Mouse (Mus musculus) embryonic facial prominence, embryonic 11.5 days (tissue): ENCODE data around the gene Lsamp. TPM values are rescaled to one million over a fixed set of nuclear protein-coding genes. Genes with fewer than 3 reads are reported as not detected.

Experiments used
- ATAC-seq: fragments of 200-750 bp; cut with Nextera tagmentation; replicated peaks from 2 replicates; pipeline ENCODE4 v1.8.0; 2017; ENCODE audit warnings: low read depth; ENCODE audit not compliant: insufficient number of reproducible peaks, low FRiP score, low TSS enrichment
- DNase-seq: peaks from one replicate; pipeline ENCODE4 v3.0.0-alpha.2; 2015; ENCODE audit warnings: low spot score
- H3K27ac ChIP-seq: fragments of 300-500 bp; sonication (generic); replicated peaks from 2 replicates; pipeline ENCODE4 v1.5.1; 2014; ENCODE audit warnings: mild to moderate bottlenecking, low read depth, low read length, control low read depth
- H3K27me3 ChIP-seq: fragments of 300-500 bp; sonication (generic); 2 replicates; pipeline ENCODE4 v1.6.1; 2014; ENCODE audit warnings: mild to moderate bottlenecking, low read length, moderate library complexity, mixed read lengths; ENCODE audit not compliant: control insufficient read depth, insufficient read depth
- H3K36me3 ChIP-seq: fragments of 300-500 bp; sonication (generic); replicated peaks from 2 replicates; pipeline ENCODE4 v1.6.1; 2014; ENCODE audit warnings: low read depth, mild to moderate bottlenecking, low read length, moderate library complexity, mixed read lengths; ENCODE audit not compliant: control insufficient read depth, insufficient read depth
- H3K4me1 ChIP-seq: fragments of 300-500 bp; sonication (generic); 2 replicates; pipeline ENCODE4 v1.6.1; 2014; ENCODE audit warnings: low read length, mixed read lengths; ENCODE audit not compliant: control insufficient read depth, insufficient read depth
- H3K4me2 ChIP-seq: fragments of 300-500 bp; sonication (generic); 2 replicates; pipeline ENCODE4 v1.6.1; 2014; ENCODE audit warnings: low read depth, mild to moderate bottlenecking, control low read depth, low read length, moderate library complexity
- H3K4me3 ChIP-seq: fragments of 300-500 bp; sonication (generic); 2 replicates; pipeline ENCODE4 v1.5.1; 2014; ENCODE audit warnings: low read depth, low read length, control low read depth
- H3K9ac ChIP-seq: fragments of 300-500 bp; sonication (generic); replicated peaks from 2 replicates; pipeline ENCODE4 v1.6.1; 2014; ENCODE audit warnings: mild to moderate bottlenecking, control low read depth, low read length
- H3K9me3 ChIP-seq: fragments of 300-500 bp; sonication (generic); replicated peaks from 2 replicates; pipeline ENCODE4 v1.6.1; 2016; ENCODE audit warnings: mild to moderate bottlenecking, low read length, inconsistent platforms, mixed read lengths; ENCODE audit not compliant: control insufficient read depth
- WGBS: fragments of 180-500 bp; shearing (Covaris S2); extraction: QIAGEN DNeasy Blood & Tissue Kit; methylation state at CpG from one replicate; pipeline ENCODE4 v1.1.7; 2014; 5-methylcytosine and 5-hydroxymethylcytosine counted together
- polyA plus RNA-seq: library from polyadenylated mRNA; unstranded; fragments of >200 nt; fragmentation: Nextera tagmentation; extraction: Ambion mirVana; gene quantifications from 2 replicates; pipeline ENCODE4 v1.2.1, GENCODE M21; 2014

The Lsamp gene
- polyA plus RNA-seq, 1 experiment from 2014 or later = 5.7 TPM

- no peaks in the 10 kb centered on the region for H3K9me3 ChIP-seq
- no peak overlapping the region for H3K4me3 ChIP-seq
- H3K27ac ChIP-seq = no peak overlapping the region
- H3K36me3 ChIP-seq = no peaks in the 10 kb centered on the region
- H3K4me2 ChIP-seq = no peak overlapping the region
- H3K9ac ChIP-seq = no peak overlapping the region
- ATAC-seq (no peak), DNase-seq (no peak)
- H3K4me1 ChIP-seq = no peaks in the 10 kb centered on the region
- H3K27me3 ChIP-seq = no peaks in the 10 kb centered on the region
- WGBS = 63% methylated on average over 1 of the region's 1 CpGs
Observed at GRCm38 (mm10) chr16:42004166-42004565, 2020.0 kb downstream of the Lsamp start.

DNA sequence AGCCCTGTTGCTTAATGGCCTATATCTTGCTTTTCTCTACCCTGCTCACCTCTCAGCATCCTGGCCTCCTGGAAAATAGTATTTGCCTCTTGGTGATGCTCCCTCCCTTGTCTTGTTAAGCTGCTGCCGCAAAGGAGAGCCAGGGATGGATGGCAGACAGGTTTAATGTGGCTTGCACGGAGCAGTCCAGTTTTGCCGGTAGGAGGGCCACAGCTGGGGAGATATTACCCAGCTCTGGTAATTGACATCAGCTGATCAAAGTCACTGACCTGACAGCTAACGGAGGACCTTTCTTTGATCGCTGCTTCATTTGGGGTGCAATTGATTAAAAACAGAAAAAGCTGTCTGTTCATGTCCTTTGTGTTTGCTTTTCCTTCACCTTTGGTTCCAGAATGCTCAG is 2030.8 kb downstream of the Lsamp start:
- no peaks in the 10 kb centered on the region for H3K4me1 ChIP-seq
- no peak for DNase-seq
- H3K9ac ChIP-seq = no peak overlapping the region
- H3K36me3 ChIP-seq = no peaks in the 10 kb centered on the region
- H3K27ac ChIP-seq = no peak overlapping the region
- no peaks in the 10 kb centered on the region for H3K9me3 ChIP-seq
- no peak overlapping the region for H3K4me3 ChIP-seq
- 31% methylated on average over 5 of the region's 5 CpGs for WGBS
- H3K27me3 ChIP-seq = no peaks in the 10 kb centered on the region
- H3K4me2 ChIP-seq = no peak overlapping the region
- no peak for ATAC-seq

DNA sequence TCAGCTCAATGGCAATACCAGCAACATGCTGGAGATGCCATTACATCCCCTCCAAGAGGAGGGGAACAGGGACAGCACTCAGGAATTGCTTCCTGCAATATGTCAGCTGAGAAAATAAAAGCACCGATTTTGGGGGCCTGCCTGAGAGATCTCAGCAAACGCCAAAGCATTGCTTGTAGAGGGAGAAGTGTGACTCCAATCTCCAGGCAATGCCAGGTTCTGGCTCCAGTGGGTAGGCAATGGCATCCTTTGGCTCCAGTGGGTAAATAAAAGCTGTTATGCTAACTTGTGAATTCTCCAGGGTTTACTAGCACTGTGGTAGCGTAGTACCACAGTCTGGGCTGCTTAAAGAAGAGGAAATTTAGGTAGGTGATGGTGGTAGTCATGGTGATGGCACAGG is 2031.3 kb downstream of the Lsamp start:
- WGBS = 71% methylated on average over 3 of the region's 3 CpGs
- no peak for ATAC-seq
- Histone ChIP-seq H3K9me3 (no peaks in the 10 kb centered on the region), H3K27me3 (no peaks in the 10 kb centered on the region), H3K36me3 (no peaks in the 10 kb centered on the region), H3K4me3 (no peak overlapping the region), H3K27ac (no peak overlapping the region), H3K4me1 (no peaks in the 10 kb centered on the region), H3K9ac (no peak overlapping the region), H3K4me2 (no peak overlapping the region)
- no peak for DNase-seq

GRCm38 (mm10) chr16:42016791-42017643 is 2032.9 kb downstream of the Lsamp start:
- no peak for ATAC-seq
- 88% methylated on average over 9 of the region's 9 CpGs for WGBS

GRCm38 (mm10) chr16:42022566-42022965 is 2038.4 kb downstream of the Lsamp start:
- no peaks in the 10 kb centered on the region for H3K36me3 ChIP-seq

More at GRCm38 (mm10) chr16:42016791-42017643, 2032.9 kb downstream of the Lsamp start:
- no peak overlapping the region for H3K9ac ChIP-seq
- no peak overlapping the region for H3K4me2 ChIP-seq
- no peaks in the 10 kb centered on the region for H3K4me1 ChIP-seq
- H3K9me3 ChIP-seq = no peaks in the 10 kb centered on the region
- DNase-seq = no peak
- H3K27me3 ChIP-seq = no peaks in the 10 kb centered on the region
- H3K27ac ChIP-seq = no peak overlapping the region
- H3K4me3 ChIP-seq = no peak overlapping the region
- no peaks in the 10 kb centered on the region for H3K36me3 ChIP-seq

GRCm38 (mm10) chr16:42032030-42032429 is 2047.9 kb downstream of the Lsamp start:
- Histone ChIP-seq H3K4me3 (no peak overlapping the region), H3K36me3 (no peaks in the 10 kb centered on the region), H3K9me3 (no peaks in the 10 kb centered on the region), H3K4me1 (no peaks in the 10 kb centered on the region), H3K4me2 (no peak overlapping the region), H3K27me3 (no peaks in the 10 kb centered on the region), H3K9ac (no peak overlapping the region), H3K27ac (no peak overlapping the region)
- DNase-seq = no peak
- ATAC-seq = no peak
- WGBS = 89% methylated on average over 2 of the region's 2 CpGs

More at GRCm38 (mm10) chr16:42022566-42022965, 2038.4 kb downstream of the Lsamp start:
- ATAC-seq = no peak
- no peak overlapping the region for H3K9ac ChIP-seq
- H3K27ac ChIP-seq = no peak overlapping the region
- H3K9me3 ChIP-seq = no peaks in the 10 kb centered on the region
- no peak overlapping the region for H3K4me3 ChIP-seq
- no peak for DNase-seq
- WGBS = 36% methylated on average over 1 of the region's 1 CpGs
- no peaks in the 10 kb centered on the region for H3K4me1 ChIP-seq
- H3K4me2 ChIP-seq = no peak overlapping the region
- no peaks in the 10 kb centered on the region for H3K27me3 ChIP-seq

DNA sequence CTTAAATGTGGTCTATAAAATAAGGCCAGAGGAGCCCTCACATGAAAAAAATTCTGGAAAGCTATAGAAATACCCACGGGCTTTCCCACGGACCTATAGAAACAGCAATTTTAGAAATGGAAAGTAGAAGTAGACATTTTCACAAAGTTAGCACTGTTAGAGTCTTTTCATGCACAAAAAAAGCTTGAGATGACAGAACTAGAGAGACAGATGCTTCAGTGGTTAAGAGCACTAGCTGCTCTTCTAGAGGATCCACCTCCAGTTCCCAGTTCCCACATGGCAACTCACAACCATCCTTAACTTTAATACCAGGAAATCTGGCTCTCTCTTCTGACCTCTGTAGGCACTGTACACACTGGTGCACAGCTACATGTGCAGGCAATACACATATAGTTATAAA is 2049.3 kb downstream of the Lsamp start:
- Histone ChIP-seq H3K27ac (no peak overlapping the region), H3K36me3 (no peaks in the 10 kb centered on the region), H3K27me3 (no peaks in the 10 kb centered on the region), H3K4me1 (no peaks in the 10 kb centered on the region), H3K4me2 (no peak overlapping the region), H3K9me3 (no peaks in the 10 kb centered on the region), H3K4me3 (no peak overlapping the region), H3K9ac (no peak overlapping the region)
- ATAC-seq (no peak), DNase-seq (no peak)
- WGBS = 90% methylated on average over 2 of the region's 2 CpGs

- no peaks in the 10 kb centered on the region for H3K9me3 ChIP-seq
- no peaks in the 10 kb centered on the region for H3K27me3 ChIP-seq
- no peak overlapping the region for H3K27ac ChIP-seq
- H3K4me2 ChIP-seq = no peak overlapping the region
- no peak overlapping the region for H3K4me3 ChIP-seq
- H3K36me3 ChIP-seq = no peaks in the 10 kb centered on the region
- DNase-seq (no peak), ATAC-seq (no peak)
- no peaks in the 10 kb centered on the region for H3K4me1 ChIP-seq
- H3K9ac ChIP-seq = no peak overlapping the region
Observed at GRCm38 (mm10) chr16:42048138-42048537, 2064.0 kb downstream of the Lsamp start.
